Mouse (Mus musculus): ENCODE results near the gene Arhgdia. TPM values are rescaled to one million over a fixed set of nuclear protein-coding genes. Genes with fewer than 3 reads are reported as not detected.
A peak's percentile ranks its signal among the peaks of the same experiment; 100 is the strongest.
"Not testable (repeated sequence)": the region's sequence is repeated elsewhere in the genome, so short reads cannot be mapped to it uniquely, and the experiment has no call there.

The Arhgdia gene
- total RNA-seq, 2 experiments from 2014 or later = 296 to 308 TPM

DNA sequence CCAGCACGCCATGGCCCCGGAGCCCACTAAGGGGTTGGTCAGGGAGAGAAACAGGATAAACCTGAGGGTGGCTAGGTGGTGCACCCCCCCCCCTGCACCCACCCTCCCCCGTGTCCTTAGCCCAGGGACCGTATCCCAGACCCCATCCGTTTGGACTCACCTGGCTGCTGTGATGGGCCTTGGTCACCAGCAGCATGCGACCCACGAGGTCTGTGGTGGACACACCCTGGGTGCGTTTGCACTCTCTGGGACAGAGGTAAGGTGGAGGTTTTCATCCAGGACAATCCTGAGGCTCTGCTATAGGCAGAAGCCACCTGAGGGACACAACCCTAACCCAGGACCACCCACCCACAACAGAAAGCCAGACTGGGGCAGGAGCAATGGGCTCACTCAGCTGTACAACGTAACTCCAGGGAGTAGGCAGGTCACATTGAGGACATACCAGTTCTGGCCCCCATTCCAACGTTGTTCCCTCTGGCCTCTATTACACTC lies 32.1 kb upstream of the Arhgdia start:
- DNase-seq = no peak

DNA sequence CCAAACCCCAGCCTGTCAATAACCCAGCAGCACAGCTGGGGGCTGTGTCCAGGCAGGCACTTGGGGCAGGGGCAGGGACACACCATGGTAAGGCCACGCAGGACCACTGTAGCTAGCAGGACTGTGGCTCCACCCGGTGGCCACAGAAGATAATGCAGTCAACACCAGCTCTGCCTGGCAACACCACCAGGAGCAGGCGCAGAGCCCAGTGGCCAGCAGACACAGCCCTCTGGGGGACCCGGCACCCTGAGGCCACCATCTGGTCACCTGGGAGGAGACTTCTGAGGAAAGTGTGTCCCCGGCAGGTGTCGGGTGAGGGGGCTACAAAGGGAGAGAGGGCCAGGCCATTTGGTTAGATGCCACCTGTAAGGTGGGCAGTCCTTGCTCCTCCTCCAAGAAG lies 31.3 kb upstream of the Arhgdia start:
- peak; percentile 85 for DNase-seq

DNA sequence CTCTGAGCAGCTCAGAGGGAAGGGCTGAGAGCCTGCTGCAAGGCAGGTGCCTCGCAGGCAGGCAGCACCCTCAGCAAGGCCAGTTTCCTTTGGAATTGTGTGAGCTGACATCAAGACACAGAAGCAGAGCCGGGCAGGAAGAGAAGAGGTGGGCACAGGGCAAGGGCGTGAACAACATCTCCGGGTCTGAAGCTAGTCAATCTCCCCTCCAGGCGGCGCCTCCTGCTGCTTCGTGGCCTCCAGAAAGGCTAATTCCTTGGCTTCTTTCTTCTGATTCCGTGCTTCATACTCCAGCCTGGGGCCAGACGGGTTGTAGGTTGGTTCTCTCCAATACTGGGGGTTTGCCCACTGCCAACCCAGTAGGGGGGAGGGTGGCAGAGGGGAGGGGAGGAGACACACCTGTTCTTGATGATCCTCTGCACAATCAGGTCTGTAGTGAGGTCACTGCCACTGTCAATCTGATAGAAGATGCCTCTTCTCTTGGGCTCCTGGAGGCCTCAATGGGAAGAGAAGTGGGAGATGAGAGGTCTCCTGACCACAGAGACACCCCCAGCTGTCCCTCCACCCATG lies 29.1 kb upstream of the Arhgdia start:
- DNase-seq = no peak

- DNase-seq = no peak
These were observed 27.8 kb upstream of the Arhgdia start for GRCm38 (mm10) chr11:120609250-120609649.

GRCm38 (mm10) chr11:120608241-120609034 lies 27.0 kb upstream of the Arhgdia start, which contains the start of gene Npb:
Gene Npb (plus strand): TSS chr11:120608477.
- no peak for DNase-seq

- DNase-seq = no peak
These were observed 25.3 kb upstream of the Arhgdia start for GRCm38 (mm10) chr11:120606764-120607163.

- no peak for DNase-seq
These were observed 24.2 kb upstream of the Arhgdia start for GRCm38 (mm10) chr11:120605667-120606066.

- no peak for DNase-seq
These were observed 22.1 kb upstream of the Arhgdia start for GRCm38 (mm10) chr11:120603545-120603944.

GRCm38 (mm10) chr11:120600716-120601115 lies 19.3 kb upstream of the Arhgdia start:
- no peak for DNase-seq

DNA sequence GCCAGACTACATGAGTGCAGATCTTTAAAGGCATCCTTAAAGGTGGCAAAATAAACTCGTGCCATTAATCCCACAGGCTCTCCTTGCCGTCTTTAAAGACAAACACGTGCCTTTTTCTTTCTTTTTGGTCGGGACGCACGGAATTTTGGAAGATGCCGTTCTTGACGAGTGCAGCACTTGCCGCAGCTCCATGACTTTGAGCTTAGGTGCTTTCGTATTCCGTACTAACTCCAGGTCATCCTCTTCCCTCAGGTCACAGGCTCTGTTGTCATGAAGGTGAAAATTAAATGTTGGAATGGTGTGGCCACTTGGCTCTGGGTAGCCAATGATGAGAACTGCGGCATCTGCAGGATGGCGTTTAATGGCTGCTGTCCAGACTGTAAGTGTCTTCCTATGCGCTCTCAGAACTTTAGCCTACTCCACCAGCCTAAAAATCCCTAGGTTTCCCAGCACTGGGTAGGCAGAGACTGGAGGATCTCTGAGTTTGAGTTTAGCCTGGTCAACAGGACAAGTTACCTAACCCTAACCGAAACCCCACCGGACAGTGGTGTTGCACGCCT lies 17.6 kb upstream of the Arhgdia start:
- DNase-seq = no peak

DNA sequence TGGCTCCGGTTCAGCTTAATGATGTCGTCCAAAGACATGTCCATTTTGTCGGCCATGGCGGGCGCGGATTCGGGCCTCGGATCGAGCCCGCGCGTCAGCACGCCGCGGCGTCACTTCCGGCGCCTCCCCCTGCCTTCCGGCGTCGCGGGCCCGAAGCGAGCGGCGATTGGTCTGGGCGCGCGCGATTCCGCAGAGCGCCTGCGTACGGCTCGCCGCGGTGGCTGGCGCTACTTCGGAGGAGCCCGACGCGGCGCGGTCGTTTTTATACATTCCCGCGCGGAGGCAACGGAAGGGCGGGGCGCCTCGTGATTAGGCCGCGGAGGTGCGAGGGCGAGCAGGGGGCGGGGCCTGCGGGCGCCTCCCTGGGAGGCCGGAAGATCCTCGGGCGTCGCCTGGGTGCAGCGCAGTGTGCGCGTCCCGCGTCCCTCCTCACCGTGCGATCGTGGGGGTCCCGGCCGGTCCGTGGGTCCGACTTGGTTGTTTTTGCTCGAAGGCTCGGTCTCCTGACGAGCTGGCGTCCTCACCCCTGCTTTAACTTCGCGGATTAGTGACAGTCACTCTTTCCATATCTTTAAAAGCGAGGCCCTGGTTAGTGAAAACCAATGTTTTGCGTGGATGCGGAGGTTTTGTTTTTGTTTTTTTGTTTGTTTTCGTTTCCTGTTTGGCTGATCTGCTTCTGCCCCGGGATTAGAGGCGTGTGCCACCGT lies 17.0 kb upstream of the Arhgdia start, which contains the start of the genes Alyref and Anapc11:
TSS of gene Alyref (minus strand) at position 83 of the 707 bp plus-strand sequence.
TSS of gene Anapc11 (plus strand) at position 139 of the 707 bp plus-strand sequence.
- DNase-seq = peak; percentile 95

DNA sequence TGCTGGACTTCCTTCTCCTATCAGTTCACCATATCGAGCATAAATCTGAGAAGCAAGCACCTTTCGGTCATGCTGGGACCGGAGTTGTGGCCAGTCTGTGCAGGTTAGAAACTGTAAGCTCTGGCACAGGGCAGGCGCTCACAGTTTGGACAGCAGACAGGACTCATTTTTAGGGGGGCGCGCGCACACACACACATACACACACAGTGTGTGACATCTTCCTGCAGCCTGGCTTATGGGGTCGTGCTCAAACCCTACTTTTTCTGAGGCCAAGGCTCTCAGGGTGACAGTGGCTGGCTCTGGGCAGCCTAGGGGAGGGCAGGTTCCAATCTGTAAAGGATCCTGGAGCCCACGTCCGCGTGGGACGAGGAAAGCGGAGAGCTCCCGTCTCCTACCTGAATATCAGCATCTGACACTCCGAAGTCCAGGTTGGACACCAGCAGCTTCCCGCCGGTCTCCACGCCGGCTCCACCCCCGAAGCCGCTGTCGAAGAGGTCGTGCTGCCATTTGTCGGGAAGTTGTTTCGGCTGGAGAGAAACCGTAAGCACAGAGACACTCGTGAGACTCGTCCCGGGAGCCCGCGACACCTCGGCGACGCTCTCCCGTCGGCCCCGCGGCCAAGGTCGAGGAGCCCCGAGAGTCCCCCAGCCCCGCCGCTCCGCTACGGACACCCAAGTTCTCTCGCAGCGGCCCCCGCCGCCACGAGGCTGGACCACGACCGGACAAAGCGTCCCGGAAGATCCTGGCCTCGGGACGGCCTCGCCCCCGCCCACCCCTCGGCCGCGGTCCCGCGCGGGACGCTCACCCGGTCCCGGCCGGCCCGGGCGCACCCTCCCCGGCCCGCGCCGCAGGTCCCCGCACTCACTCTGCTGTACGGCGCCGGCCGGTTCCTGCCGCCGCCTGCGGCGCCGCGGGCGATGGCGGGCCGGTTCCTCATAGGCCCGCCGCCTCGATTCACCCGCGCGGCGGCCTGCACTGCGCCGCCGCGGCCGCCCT lies 16.1 kb upstream of the Arhgdia start:
- DNase-seq = peak; percentile 51

DNA sequence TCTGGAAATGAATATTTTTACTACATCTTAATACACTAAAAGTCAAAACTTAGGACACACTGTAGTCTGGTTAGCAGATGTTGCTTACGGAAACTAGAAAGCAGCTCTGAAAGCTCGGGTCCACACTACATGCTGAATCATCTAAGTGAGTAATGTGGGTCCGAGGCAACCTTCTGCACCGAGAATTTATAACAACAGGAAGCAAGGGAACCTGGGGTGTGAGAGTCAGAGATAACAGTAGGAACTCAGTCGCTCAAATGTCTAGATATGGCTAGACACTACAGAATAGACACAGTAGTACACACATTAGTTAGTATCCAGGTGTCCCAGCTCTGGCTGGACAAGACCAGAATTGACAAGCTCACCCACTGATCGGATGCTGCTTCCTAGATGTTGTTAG lies 7.1 kb upstream of the Arhgdia start:
- DNase-seq = no peak

GRCm38 (mm10) chr11:120583937-120584336 lies 2.5 kb upstream of the Arhgdia start:
- DNase-seq = no peak

- not testable (repeated sequence) for DNase-seq
These were observed 1.5 kb upstream of the Arhgdia start for GRCm38 (mm10) chr11:120582982-120583293.

- peak; percentile 44 for DNase-seq
These were observed 1.0 kb upstream of the Arhgdia start for GRCm38 (mm10) chr11:120582268-120582981.

GRCm38 (mm10) chr11:120580871-120581331 lies 523 bp downstream of the Arhgdia start:
- DNase-seq = peak; percentile 54

GRCm38 (mm10) chr11:120580190-120580589 lies 1.2 kb downstream of the Arhgdia start:
- DNase-seq = peak; percentile 27

GRCm38 (mm10) chr11:120579316-120580107 lies 1.9 kb downstream of the Arhgdia start:
- peak; percentile 88 for DNase-seq
